Mouse (Mus musculus) adrenal gland, postnatal 4 days (tissue): ENCODE data around the gene Rsad1. TPM values are rescaled to one million over a fixed set of nuclear protein-coding genes. Genes with fewer than 3 reads are reported as not detected.

Experiments
- DNase-seq, 2 experiments: peaks; one replicate each; pipeline ENCODE4 v3.0.0; 2021 to 2022; ENCODE audit warnings: low spot score in 2 of 2, mixed read lengths in 2 of 2
- long read RNA-seq, 2 experiments: library from polyadenylated mRNA; stranded (forward); transcript quantifications; one replicate each; pipeline ENCODE4 v2.0.0; 2021
- total RNA-seq, 2 experiments: library from RNA; stranded (reverse); gene quantifications; 2 replicates each; pipeline ENCODE4 v1.2.3; 2021

Gene Rsad1
- 10 to 100 TPM; 14.5 to 15.3 TPM for total RNA-seq
- long read RNA-seq, experiment 1, full-length matches to known transcripts: 2 of 8 reads
- long read RNA-seq, experiment 1, partial matches to known transcripts: 4 of 8 reads
- long read RNA-seq, experiment 1, other reads (novel, unspliced or antisense): 2 of 8 reads
- long read RNA-seq, experiment 2, full-length matches to known transcripts: 6 of 15 reads
- long read RNA-seq, experiment 2, partial matches to known transcripts: 1 of 15 reads
- long read RNA-seq, experiment 2, other reads (novel, unspliced or antisense): 8 of 15 reads

DNA sequence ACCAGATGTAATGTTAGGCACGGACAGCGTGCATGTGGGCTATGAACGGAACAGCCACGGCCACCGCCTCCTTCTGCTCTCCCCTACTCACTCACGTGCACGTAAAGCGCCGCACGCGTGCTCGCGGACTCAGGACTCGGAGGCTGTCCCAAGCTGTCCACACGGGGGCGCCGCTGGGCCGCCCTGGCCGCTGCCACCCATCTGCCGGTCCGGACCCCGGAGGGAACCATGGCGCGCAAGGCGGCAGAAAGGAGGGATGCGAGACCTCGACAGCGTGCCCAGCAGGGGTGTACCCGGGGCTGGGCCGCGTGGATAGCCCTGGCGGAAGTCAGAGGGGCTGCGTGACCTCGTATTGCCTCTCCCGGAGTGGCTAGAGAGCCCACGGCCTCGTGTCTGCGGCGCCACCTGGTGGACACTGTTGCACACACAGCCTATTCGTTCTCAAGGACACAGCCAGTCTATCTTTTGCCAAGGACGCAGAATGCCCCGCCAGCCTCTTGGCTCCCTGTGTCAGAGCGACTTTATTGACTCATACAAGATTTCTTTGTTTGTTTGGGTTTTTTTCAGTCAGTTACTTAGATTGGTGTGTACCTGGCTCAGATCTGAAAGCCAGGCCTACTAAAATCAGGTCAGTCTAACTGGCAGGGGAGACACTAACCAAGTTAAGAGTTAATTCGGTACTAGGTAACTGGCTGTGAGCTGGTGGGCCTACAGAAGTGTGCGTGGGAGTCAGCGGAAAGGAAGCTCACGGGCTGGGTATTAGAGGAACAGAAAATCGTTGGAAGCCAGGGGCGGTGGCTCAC, at the start of gene Rsad1:
Rsad1 (minus strand) TSS at position 368 of the 803 bp plus-strand sequence.
- DNase-seq: peak; percentile 90 to 97

DNA sequence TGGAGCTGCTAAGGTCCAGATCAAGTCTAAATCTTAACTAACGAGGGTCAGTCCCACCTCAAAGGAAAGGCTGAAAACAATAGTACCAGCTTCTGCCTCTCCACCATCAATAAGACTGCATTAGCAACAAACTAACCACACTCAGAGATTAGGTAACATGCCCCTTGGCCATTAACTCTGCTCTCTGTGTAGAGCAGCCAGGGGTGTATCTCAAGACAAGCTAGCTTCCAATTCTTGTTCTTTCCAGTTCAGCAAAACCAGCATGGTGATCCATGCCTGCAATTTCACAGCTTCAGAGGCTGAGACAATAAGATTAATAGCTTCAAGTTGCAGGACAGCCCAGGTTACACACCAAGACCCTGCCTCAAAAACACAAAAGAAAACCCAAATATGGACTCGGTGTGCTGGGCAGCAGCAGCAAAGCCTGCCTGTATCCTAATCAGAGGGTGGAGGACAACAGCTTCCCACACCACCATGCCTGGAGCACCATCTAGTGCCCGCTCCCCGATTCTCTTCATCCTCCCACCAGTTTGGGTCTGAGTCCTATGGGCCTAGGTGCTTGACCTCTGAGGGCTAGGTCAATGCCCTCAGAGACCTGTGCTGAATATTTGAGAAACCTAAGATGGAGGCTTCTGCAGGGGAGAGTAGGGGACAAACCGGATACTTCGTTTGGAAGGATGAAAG, 49.5 kb upstream of the Rsad1 start:
- DNase-seq: no peak

DNA sequence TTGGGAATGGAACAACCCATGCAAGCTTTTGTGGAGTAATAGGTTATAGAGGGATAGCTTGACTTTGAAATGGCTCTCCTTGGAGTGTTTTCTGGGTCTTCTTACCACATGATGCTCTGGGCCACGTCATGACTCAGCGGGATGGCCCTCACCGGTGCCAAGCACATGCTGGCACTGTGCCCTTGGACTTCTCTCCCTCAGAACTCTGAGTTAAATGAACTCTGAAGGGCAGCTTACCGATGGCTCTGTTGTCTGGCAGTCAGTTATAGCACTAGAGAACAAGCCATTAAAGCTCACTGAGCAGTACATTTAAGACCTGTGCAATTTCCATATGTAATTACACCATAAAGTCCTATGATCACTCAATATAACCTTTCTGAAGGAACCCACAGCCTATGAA, 48.3 kb upstream of the Rsad1 start:
- DNase-seq: peak; percentile 30 to 51

DNA sequence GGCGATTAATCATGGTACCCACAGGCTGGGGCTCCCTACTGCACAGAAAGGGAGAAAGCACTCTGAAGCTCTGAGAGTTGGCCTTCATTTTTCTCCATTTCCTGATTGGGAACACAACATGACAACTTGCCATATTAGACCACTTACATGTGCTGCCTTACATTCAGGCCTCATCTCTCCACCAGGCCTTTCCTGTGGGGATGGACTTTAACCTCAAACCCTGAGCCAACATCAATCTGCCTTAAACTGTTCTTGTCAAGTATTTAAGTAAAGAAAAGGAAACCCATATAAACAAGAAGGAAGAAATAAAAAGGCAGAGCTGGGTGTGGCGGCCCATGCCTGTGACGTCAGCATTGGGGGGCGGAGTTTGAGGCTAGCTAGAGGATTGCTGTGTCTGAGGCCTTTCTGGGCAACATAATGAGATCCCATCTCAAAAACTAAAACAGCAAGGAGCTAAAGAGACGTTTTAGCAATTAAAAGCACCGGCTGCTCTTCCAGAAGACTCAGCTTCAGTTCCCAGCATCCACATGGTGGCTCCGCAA, 47.3 kb upstream of the Rsad1 start:
- DNase-seq: no peak

- no peak for DNase-seq
Measured at GRCm38 (mm10) chr11:94587511-94587910, 38.5 kb upstream of the Rsad1 start.

GRCm38 (mm10) chr11:94585091-94585490, 36.0 kb upstream of the Rsad1 start:
- DNase-seq: no peak

DNA sequence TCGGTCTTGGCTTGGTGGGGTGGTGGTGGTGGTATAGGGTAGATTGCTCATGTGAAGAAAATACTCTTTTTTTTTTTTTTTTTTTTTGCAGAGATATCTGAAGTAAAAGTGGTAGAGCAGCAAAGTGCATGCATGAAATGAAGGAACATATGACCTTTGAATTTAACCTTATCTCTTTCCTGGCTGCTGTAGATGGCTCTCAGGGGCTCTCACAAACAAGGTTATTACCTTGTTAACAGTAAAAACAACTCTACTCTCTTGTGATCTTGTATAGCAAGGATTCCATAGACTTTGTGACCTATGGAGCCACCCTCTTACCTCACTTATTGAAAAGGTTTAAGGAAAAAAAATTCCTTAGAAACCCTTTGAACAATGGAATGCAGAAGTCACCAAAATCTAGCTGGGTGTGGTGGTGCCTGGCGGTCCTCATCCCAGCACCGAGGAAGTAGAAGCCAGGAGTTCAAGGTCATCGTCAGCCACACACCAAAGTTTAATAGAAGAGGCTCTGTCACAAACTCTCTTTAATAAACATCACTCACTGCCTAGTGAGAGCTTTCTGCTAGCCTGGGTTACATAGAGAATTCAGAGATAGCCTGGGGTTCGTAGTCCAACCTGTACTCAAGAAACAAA, 31.2 kb upstream of the Rsad1 start:
- no peak for DNase-seq

DNA sequence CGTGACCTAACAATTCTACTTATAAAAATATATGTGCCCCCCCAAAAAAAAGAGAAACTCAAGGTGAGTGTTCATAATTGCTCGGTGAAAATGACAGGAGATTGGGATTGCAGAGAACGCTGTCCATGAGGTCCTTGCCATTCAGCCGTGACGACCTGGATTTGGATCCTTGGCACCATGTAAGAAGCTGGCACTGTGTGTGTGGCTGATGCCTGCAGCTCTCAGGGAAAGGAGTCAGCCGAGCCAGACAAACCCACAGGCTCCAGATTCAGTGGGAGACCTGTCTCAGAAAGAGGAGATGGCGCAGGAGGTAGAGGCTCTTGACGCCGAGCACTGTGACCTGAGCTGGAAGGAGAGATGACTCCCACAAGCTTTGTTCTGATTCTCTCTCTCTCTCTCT, 27.3 kb upstream of the Rsad1 start:
- no peak for DNase-seq

- no peak for DNase-seq
Measured at GRCm38 (mm10) chr11:94575036-94575435, 26.0 kb upstream of the Rsad1 start.

GRCm38 (mm10) chr11:94574560-94574959, 25.5 kb upstream of the Rsad1 start:
- no peak for DNase-seq

DNA sequence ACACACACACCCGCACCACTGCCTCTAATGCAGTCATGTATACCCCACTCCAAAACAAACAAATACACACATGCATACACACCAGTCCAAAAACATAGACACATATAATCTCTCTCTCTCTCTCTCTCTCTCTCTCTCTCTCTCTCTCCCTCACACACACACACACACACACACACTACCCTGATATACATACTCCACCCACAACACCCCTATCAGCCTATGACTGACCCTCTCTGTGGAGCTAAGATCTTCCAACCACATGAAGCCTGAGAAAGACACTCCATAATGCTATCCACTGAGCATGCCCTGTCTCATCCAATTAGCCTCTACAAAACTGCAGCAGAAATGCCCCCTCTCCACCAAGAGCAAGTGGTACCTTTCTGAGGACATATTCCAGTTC, 22.8 kb upstream of the Rsad1 start:
- DNase-seq: no peak

DNA sequence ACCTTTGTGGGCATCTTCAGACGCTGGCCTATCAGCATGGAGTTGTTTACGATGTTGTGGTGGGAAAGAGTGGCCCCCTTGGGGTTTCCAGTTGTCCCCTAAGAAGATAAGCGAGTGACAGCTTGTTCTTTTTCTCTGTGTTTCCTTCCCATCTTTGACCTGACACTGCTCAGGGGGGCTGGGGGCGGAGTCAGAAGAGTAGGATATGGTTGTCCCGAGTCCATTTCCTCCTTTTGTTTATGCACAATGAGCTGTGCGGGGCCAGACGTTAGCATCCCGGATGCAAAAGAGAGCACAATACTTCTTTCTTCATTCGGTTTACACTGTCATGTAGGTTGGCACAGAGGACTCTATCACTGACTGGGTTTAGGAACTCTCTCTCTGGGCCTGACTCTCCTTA, 21.6 kb upstream of the Rsad1 start:
- DNase-seq: no peak

DNA sequence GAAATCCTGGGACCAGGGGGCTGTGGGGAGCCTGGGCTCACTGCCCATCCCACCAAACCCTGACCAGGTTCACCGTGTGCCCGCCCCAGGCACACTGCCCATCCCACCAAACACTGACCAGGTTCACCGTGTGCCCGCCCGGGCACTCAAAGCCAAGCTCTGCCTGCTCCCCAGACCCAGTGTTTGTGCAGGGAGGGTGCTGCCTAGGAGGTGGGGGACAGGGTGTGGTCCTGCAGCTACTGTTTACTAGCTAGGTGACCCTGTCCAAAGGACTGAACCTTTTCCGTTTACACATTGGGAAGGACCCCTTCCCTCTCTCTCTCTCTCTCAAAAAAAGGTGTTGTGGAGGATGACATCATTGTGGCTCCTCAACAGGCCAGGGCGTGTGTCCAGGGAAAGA, 18.3 kb upstream of the Rsad1 start:
- no peak for DNase-seq

GRCm38 (mm10) chr11:94566534-94566933, 17.5 kb upstream of the Rsad1 start:
- DNase-seq: no peak

GRCm38 (mm10) chr11:94565151-94565479, 16.1 kb upstream of the Rsad1 start:
- DNase-seq: no peak

DNA sequence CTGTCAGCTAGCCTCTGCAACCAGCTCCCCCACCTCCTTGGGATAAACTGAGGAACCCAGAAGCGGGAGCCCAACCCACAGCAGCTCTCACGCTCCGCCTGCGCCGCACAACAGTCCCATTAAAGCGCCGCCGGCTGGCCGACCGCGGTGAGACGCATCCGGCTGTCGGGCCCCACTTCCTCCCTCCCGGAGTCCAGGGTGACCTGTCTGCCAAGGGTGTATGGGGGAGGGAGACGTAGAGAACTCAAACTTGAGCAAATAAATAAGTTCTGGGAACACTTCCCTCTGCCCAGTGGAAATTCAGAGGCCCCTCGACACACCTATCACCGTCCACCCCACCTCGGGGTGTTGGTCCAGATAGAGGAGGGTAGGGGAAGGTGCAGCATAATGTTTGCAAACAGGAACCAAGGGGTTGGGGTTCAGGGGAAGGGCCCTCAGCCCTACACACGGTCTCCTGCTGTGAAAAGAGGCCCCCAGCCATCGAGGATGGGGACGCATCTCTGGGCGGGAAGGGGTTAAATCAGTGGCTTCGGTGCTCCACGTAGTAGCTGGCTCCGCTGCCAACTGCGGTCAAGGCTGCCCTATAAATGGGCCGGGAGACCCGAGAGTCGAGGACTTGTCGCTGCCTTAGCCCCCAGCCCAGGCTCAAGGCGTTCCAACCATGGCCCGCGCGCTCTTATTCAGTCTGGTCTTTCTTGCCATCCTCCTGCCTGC, 15.5 kb upstream of the Rsad1 start, which contains the start of gene Chad:
Chad (plus strand) TSS at position 611 of the 714 bp plus-strand sequence.
- peak in 1 of 2 experiments; percentile 23 for DNase-seq

- DNase-seq: no peak
Measured at GRCm38 (mm10) chr11:94563821-94564220, 14.8 kb upstream of the Rsad1 start.

DNA sequence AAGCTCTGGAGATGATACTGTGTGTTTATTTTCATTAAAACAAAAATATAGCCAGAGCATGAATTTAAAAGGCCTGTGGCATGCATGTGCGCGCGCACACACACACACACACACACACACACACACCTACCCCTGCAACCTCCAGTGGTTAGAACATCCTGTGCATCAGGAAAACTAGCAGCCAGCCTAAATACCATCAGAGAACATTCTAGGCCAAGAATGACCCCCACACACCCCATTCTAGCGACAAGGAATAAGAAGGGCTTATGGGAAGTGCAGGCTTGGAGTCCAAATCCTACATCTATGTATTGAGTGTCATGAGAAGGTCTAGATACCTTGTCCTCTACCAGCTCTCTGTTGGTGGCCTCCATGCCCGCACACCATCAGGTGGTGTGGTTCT, 14.3 kb upstream of the Rsad1 start:
- no peak for DNase-seq

DNA sequence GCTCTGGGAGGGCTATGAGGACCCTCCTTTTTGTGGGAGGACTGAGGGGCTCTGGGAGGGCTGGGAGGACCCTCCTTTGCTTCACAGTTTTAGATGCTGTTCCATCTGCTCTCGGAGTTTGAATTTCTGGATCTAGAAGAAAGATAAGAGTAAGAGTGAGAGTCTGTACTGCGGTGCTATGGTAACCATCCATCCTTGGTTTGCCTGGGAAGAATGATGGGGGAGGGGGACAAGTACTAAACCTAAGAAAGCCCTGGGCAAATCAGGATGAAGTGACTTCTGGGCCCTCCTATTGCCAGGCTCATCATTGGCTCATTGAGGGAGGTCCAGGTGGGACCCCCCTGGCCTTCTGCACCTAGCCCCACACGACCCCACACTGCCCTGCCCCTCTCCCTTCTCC, 9.2 kb upstream of the Rsad1 start:
- DNase-seq: no peak

DNA sequence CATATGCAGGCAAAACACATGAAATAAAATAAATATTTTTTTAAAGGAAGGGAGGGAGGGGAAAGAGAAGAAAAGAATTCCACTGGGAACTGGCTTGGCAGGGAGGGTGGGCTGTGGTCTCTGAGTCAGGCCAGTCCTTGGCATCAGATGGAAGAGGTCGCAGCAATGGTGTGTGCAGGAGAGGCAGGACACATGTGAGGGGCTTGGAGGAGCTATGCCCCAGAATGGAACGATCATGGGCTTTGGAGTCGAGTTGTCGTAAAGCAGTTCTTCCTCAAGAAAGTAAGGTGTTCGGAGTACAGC, 1.3 kb upstream of the Rsad1 start:
- no peak for DNase-seq
